Mouse (Mus musculus): ENCODE results near the gene Gal3st2c.
"Not testable (repeated sequence)": the region's sequence is repeated elsewhere in the genome, so short reads cannot be mapped to it uniquely, and the experiment has no call there.

DNA sequence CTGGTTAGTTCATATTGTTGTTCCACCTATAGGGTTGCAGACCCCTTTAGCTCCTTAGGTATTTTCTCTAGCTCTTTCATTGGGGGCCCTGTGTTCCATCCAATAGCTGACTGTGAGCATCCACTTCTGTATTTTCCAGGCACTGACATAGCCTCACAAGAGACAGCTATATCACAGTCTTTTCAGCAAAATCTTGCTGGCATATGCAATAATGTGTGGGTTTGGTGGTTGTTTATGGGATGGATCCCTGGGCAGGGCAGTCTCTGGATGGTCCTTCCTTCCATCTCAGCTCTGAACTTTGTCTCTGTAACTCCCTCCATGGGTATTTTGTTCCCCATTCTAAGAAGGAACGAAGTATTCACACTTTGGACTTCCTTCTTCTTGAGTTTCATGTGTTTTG is 68.0 kb downstream of the Gal3st2c start:
- TF ChIP-seq EP300, CTCF (IDR thresholded peaks at IDR 0.05; ENCODE audit: low read depth): not testable (repeated sequence)

All from heart, postnatal 0 days (tissue).